Mouse (Mus musculus): ENCODE measurements at regions not wholly inside any gene's neighbourhood (a gene's known extent, or its start where the extent isn't known, plus 50 kb on each side); places are given as distances from the start of the nearest gene placed in this dataset.
"Not testable (repeated sequence)": the region's sequence is repeated elsewhere in the genome, so short reads cannot be mapped to it uniquely, and the experiment has no call there.

GRCm38 (mm10) chr9:41439979-41440378 is 278.5 kb upstream of the Ubash3b start:
- DNase-seq: peak; percentile 46

GRCm38 (mm10) chr9:41438141-41438540 is 276.6 kb upstream of the Ubash3b start:
- no peak for DNase-seq

- DNase-seq: no peak
Observed at GRCm38 (mm10) chr9:41430391-41431343, 269.2 kb upstream of the Ubash3b start.

GRCm38 (mm10) chr9:41429711-41430390 is 268.4 kb upstream of the Ubash3b start:
- DNase-seq: no peak

GRCm38 (mm10) chr9:41429236-41429635 is 267.7 kb upstream of the Ubash3b start:
- no peak for DNase-seq

- DNase-seq: no peak
Observed at GRCm38 (mm10) chr9:41426698-41427097, 265.2 kb upstream of the Ubash3b start.

GRCm38 (mm10) chr9:41425225-41425624 is 263.7 kb upstream of the Ubash3b start:
- no peak for DNase-seq

GRCm38 (mm10) chr9:41413791-41414190 is 252.3 kb upstream of the Ubash3b start:
- no peak for DNase-seq

GRCm38 (mm10) chr9:41413091-41413490 is 251.6 kb upstream of the Ubash3b start:
- not testable (repeated sequence) for DNase-seq

GRCm38 (mm10) chr9:41412174-41412757 is 250.8 kb upstream of the Ubash3b start:
- no peak for DNase-seq

- DNase-seq: no peak
Observed at GRCm38 (mm10) chr9:41408301-41408700, 246.8 kb upstream of the Ubash3b start.

- DNase-seq: no peak
Observed at GRCm38 (mm10) chr9:41407078-41407477, 245.6 kb upstream of the Ubash3b start.

GRCm38 (mm10) chr9:41402942-41403341 is 241.4 kb upstream of the Ubash3b start:
- DNase-seq: no peak

- no peak for DNase-seq
Observed at GRCm38 (mm10) chr9:41400950-41401349, 239.5 kb upstream of the Ubash3b start.

GRCm38 (mm10) chr9:41395471-41395870 is 234.0 kb upstream of the Ubash3b start:
- DNase-seq: no peak

- no peak for DNase-seq
Observed at GRCm38 (mm10) chr9:41391591-41392320, 230.3 kb upstream of the Ubash3b start.

GRCm38 (mm10) chr9:41379283-41379682 is 217.8 kb upstream of the Ubash3b start:
- no peak for DNase-seq

GRCm38 (mm10) chr9:41378627-41379231 is 217.2 kb upstream of the Ubash3b start:
- no peak for DNase-seq

- DNase-seq: no peak
Observed at GRCm38 (mm10) chr9:41377701-41378626, 216.5 kb upstream of the Ubash3b start.

- DNase-seq: no peak
Observed at GRCm38 (mm10) chr9:41376948-41377700, 215.6 kb upstream of the Ubash3b start.

Measured in heart, postnatal 4 days (tissue).